Mouse (Mus musculus) lung, postnatal 0 days (tissue): ENCODE results near the gene Fcrl5.

Experiments used
- CTCF ChIP-seq: IDR thresholded peaks from 2 replicates; pipeline ENCODE4 v1.5.1; 2016; ENCODE audit warnings: antibody characterized with exemption, mild to moderate bottlenecking
- EP300 ChIP-seq: IDR thresholded peaks from 2 replicates; pipeline ENCODE4 v1.6.1; 2016; ENCODE audit warnings: antibody characterized with exemption, mild to moderate bottlenecking, control low read depth

GRCm38 (mm10) chr3:87467416-87467815 is 31.8 kb downstream of the Fcrl5 start:
- no peak for TF ChIP-seq EP300
- TF ChIP-seq CTCF = no peak
